Mouse (Mus musculus): ENCODE measurements around the gene Theg. TPM values are rescaled to one million over a fixed set of nuclear protein-coding genes. Genes with fewer than 3 reads are reported as not detected.

The Theg gene
- polyA plus RNA-seq, 1 experiment = 1.9 TPM

DNA sequence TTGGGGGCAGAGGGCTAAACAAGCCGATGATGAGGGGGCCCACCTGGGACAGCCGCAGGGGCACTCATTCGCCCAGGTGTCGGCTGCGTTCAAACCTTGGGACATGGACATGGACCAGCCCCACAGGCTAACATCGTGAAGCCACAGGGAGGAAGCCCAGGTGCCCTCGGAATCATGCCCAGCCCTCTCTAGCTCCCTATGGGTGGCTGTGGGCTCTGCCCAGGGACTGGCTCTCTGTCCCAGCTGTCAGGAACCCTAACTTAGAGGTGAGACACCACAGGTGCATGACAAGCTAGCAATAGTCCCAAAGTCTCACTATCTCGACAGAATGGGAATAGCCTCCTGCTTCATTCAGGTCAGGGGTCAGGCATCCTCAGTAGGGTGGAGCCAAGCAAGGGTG lies 34.6 kb downstream of the Theg start:
- no peak overlapping the region for H3K4me3 ChIP-seq (ENCODE audit: insufficient read depth, low read length)
- H3K27ac ChIP-seq (ENCODE audit: insufficient read depth, low read length) = no peak overlapping the region

DNA sequence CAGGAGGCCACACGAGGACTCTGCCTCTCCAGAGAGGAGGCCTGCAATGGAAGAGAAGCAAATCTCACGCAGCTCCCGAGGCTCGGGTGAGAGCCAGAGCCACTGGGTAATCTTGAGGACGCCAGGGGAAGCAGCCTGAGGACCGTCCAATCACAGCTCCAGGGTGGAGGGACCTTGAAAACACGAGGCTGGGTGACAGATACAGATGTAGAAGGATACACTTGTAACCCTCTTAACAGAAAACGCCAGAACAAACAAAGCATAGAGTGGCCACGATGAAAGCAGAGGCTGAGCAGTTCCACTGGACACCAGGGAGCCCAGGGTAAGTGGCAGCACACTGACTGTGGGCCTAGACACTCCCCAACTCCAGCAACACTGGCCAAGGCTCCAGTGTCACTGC lies 36.8 kb downstream of the Theg start:
- Histone ChIP-seq H3K27ac (ENCODE audit: insufficient read depth, low read length) (no peak overlapping the region), H3K4me1 (ENCODE audit: control insufficient read depth, insufficient read depth, low read length) (peaks cover 5% of the 10 kb centered on the region), H3K4me3 (ENCODE audit: insufficient read depth, low read length) (no peak overlapping the region)
- TF ChIP-seq CTCF (IDR thresholded peaks at IDR 0.05; ENCODE audit: extremely low read depth, insufficient read depth, low read length) = no peak
- TF ChIP-seq POLR2A (IDR thresholded peaks at IDR 0.05; ENCODE audit: extremely low read depth, insufficient read depth, low read length) = no peak

More for the DNA sequence above, 34.6 kb downstream of the Theg start:
- peaks cover 5% of the 10 kb centered on the region for H3K4me1 ChIP-seq (ENCODE audit: control insufficient read depth, insufficient read depth, low read length)
- TF ChIP-seq CTCF (IDR thresholded peaks at IDR 0.05; ENCODE audit: extremely low read depth, insufficient read depth, low read length) (no peak), POLR2A (IDR thresholded peaks at IDR 0.05; ENCODE audit: extremely low read depth, insufficient read depth, low read length) (no peak)

DNA sequence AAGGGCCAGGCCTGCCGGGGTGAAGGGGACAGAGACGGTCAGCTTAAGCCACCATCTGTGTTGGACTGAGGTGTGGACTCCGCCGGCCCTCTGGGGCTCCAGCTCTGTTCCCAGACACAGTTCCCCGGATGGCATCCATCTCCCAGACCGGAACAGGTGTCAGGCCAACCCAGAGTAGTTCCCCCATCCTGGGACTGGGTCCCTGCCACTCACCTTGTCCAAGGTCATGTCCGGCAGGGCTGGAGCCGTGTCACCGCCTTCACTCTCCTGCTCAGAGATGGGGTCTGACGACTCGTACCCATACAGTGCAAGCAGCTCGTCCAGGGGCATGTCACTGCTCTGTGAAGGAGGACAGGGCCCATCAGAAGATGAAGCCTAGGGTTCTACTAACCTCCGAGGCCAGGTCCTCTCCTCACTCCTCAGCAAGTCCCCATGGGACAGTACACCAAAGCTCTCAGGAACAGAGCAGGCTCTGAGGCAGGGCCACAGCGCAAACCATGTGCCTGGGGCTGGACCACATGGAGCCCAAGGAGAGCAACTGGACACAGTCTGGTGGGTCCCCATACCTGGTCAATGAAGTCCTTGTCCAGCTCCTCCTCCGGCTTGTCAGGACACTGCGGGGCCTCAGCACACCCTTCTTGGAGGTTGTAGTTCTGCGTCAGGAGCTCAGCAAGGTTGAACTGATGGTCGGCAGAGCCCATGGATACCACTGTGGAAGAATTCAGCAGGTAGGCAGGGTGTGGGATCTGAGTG lies 38.0 kb downstream of the Theg start:
- TF ChIP-seq POLR2A (IDR thresholded peaks at IDR 0.05; ENCODE audit: extremely low read depth, insufficient read depth, low read length) (no peak), CTCF (IDR thresholded peaks at IDR 0.05; ENCODE audit: extremely low read depth, insufficient read depth, low read length) (no peak)
- peaks cover 5% of the 10 kb centered on the region for H3K4me1 ChIP-seq (ENCODE audit: control insufficient read depth, insufficient read depth, low read length)
- no peak overlapping the region for H3K27ac ChIP-seq (ENCODE audit: insufficient read depth, low read length)
- H3K4me3 ChIP-seq (ENCODE audit: insufficient read depth, low read length) = no peak overlapping the region

DNA sequence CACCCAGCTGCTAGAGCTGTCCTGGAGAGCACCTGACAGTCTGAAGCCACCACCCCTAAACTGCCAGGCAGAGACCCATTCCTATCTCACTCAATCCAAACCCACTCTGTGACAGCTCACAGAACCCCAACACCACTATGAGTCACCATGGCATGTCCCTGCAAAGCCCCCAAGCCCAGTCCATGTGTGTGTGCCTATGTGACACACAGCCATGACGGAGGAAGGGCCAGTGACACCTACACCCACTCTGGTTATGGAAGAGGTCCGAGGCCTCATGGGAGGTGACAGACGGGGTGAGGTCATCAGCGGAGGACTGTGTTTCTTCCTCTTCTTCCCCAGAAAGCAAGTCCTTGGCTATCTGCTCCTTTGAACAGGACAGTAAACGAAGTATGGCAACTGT lies 38.6 kb downstream of the Theg start:
- peaks cover 3% of the 10 kb centered on the region for H3K4me1 ChIP-seq (ENCODE audit: control insufficient read depth, insufficient read depth, low read length)
- H3K4me3 ChIP-seq (ENCODE audit: insufficient read depth, low read length) = no peak overlapping the region
- H3K27ac ChIP-seq (ENCODE audit: insufficient read depth, low read length) = no peak overlapping the region
- TF ChIP-seq POLR2A (IDR thresholded peaks at IDR 0.05; ENCODE audit: extremely low read depth, insufficient read depth, low read length) = no peak
- no peak for TF ChIP-seq CTCF (IDR thresholded peaks at IDR 0.05; ENCODE audit: extremely low read depth, insufficient read depth, low read length)

DNA sequence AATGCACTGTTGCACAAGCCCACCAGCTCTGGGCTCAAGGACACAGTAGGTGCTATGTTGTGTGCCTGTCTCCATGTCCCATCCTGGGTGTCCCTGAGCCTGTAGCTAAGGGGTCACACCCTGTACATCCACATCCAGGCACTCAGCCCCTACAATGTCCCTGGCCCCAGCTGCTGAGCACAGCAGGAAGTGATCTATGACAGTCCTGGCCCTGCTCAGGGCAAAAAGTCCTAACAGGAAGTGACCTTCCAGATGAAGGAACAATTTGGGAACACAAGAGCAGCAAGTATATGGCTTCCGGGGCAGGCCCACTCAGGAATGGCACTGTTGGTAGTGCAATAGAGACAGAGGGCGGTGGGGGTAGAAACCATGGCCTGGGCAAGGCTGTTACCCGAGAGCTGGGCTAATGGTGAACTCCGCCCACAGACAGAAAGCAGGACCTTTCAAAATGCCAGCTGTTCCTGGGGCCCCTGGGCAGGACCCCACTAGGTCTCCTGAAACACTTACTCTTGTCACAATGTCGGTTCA lies 39.9 kb downstream of the Theg start:
- H3K27ac ChIP-seq (ENCODE audit: insufficient read depth, low read length) = no peak overlapping the region
- no peaks in the 10 kb centered on the region for H3K4me1 ChIP-seq (ENCODE audit: control insufficient read depth, insufficient read depth, low read length)
- H3K4me3 ChIP-seq (ENCODE audit: insufficient read depth, low read length) = no peak overlapping the region
- TF ChIP-seq POLR2A (IDR thresholded peaks at IDR 0.05; ENCODE audit: extremely low read depth, insufficient read depth, low read length) = no peak
- TF ChIP-seq CTCF (IDR thresholded peaks at IDR 0.05; ENCODE audit: extremely low read depth, insufficient read depth, low read length) = no peak

DNA sequence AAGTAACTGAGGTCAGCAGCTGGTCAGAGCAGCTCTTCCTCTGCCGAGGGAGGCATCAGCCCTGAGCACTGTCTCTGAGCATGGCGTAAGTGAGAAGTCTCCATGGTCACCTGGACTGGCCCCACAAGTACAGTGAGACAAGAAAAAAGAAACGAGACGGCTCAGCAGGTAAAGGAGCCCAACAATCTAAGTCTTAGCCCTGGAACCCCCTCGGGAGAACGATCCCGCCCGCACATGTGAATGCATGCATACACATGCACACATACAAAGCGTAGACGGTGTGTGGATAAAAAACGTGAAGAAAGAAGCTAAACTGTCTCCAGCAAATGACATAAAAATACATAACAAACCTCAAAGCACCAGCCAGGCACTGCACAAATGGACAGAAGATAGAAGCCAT lies 40.6 kb downstream of the Theg start:
- no peaks in the 10 kb centered on the region for H3K4me1 ChIP-seq (ENCODE audit: control insufficient read depth, insufficient read depth, low read length)
- no peak overlapping the region for H3K27ac ChIP-seq (ENCODE audit: insufficient read depth, low read length)
- no peak overlapping the region for H3K4me3 ChIP-seq (ENCODE audit: insufficient read depth, low read length)
- TF ChIP-seq POLR2A (IDR thresholded peaks at IDR 0.05; ENCODE audit: extremely low read depth, insufficient read depth, low read length) = no peak
- TF ChIP-seq CTCF (IDR thresholded peaks at IDR 0.05; ENCODE audit: extremely low read depth, insufficient read depth, low read length) = no peak

DNA sequence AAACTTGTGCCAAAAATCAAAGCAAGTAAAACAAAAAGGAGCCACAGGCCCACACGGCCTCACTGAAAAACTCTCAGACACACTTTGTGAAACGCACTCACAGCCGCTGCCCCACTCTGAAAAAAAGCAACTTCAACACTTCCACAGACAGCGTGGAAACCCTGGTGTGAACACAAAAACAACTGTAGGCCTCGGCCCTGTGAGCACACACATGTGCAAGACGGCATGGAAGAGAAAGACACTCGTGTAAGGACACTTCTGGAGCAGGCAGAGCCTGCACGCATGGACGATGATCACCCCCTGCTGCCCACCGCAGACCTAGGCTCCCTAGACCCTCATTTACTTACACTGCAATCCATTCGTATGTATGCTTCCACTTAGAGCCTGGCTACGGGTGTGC lies 41.2 kb downstream of the Theg start:
- no peak overlapping the region for H3K4me3 ChIP-seq (ENCODE audit: insufficient read depth, low read length)
- H3K27ac ChIP-seq (ENCODE audit: insufficient read depth, low read length) = no peak overlapping the region
- no peaks in the 10 kb centered on the region for H3K4me1 ChIP-seq (ENCODE audit: control insufficient read depth, insufficient read depth, low read length)
- TF ChIP-seq CTCF (IDR thresholded peaks at IDR 0.05; ENCODE audit: extremely low read depth, insufficient read depth, low read length) (no peak), POLR2A (IDR thresholded peaks at IDR 0.05; ENCODE audit: extremely low read depth, insufficient read depth, low read length) (no peak)

DNA sequence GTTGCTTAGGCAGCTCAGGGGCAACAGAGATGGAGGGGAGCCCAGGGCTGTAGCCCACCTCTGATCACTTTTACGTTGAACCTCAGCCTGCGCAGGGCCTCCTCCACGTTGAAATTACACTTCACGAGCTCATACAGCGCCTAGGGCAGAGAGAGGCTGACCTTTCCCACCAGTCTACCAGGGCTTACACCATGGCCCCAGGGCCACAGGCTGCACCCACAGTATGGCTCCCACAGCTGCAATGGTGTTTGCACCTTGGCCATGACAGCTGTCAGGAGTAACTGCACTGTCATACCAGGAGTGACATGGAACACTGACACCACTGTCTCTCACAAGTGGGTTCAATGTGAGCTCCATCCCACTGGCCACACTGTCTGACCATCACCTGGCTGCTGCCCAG lies 42.5 kb downstream of the Theg start:
- no peaks in the 10 kb centered on the region for H3K4me1 ChIP-seq (ENCODE audit: control insufficient read depth, insufficient read depth, low read length)
- no peak overlapping the region for H3K4me3 ChIP-seq (ENCODE audit: insufficient read depth, low read length)
- no peak overlapping the region for H3K27ac ChIP-seq (ENCODE audit: insufficient read depth, low read length)
- no peak for TF ChIP-seq POLR2A (IDR thresholded peaks at IDR 0.05; ENCODE audit: extremely low read depth, insufficient read depth, low read length)
- TF ChIP-seq CTCF (IDR thresholded peaks at IDR 0.05; ENCODE audit: extremely low read depth, insufficient read depth, low read length) = no peak

DNA sequence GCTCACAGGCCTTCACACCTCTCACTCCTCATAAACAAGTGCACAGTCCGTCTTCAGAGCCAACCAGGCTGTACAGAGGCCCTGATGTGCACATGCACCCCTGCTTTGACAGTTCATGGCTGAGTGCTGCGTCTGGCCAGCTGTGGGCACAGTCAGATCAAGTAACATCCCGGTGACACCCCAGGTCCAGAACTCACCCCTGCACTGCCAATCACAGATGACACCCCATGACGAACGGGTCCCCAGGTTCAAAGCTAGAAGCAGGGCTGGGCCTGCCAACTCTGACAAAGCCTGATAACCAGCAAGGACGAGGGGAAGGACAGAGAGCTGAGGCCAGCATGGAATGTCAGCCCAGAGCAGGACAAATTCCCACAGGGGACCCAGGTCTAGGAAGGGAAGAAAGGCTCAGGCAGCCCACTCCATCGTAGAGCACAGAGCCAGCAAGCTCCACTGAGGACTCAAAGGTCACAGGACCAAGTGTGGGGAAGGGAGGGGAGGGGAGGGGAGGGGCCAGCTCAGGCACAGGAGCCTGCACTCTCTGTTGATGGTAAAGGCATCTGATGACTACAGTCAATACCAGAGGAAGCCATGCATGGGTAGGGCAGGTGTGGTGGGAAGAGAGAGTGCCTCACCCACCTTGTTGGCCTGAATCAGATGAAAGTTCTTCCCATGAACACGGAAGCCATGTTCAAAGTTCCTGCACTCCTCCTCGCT lies 43.1 kb downstream of the Theg start:
- Histone ChIP-seq H3K4me3 (ENCODE audit: insufficient read depth, low read length) (no peak overlapping the region), H3K27ac (ENCODE audit: insufficient read depth, low read length) (no peak overlapping the region), H3K4me1 (ENCODE audit: control insufficient read depth, insufficient read depth, low read length) (no peaks in the 10 kb centered on the region)
- TF ChIP-seq POLR2A (IDR thresholded peaks at IDR 0.05; ENCODE audit: extremely low read depth, insufficient read depth, low read length) (no peak), CTCF (IDR thresholded peaks at IDR 0.05; ENCODE audit: extremely low read depth, insufficient read depth, low read length) (no peak)

DNA sequence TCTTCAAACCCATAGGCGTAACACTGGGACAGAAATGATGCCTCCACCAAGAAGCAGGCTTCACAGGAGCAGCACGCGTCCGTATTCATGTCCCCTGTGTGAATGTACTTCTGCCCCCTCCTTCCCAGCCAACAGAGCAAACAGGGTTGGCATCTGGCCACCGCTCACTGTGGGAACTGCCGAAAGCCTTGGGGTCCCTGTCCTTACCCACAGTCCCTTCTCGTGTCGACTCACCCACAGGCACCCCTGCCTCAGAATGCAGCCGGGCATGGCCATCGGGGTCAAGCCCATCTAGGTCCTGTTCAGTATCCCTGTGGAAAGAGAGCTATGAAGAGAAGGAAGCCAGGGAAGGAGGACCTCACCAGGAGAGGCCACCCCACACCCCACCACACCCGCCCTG lies 45.0 kb downstream of the Theg start:
- Histone ChIP-seq H3K4me1 (ENCODE audit: control insufficient read depth, insufficient read depth, low read length) (peaks cover 1% of the 10 kb centered on the region; the same call in 1 of the 2 replicates), H3K4me3 (ENCODE audit: insufficient read depth, low read length) (no peak overlapping the region), H3K27ac (ENCODE audit: insufficient read depth, low read length) (no peak overlapping the region)
- TF ChIP-seq POLR2A (IDR thresholded peaks at IDR 0.05; ENCODE audit: extremely low read depth, insufficient read depth, low read length) (no peak), CTCF (IDR thresholded peaks at IDR 0.05; ENCODE audit: extremely low read depth, insufficient read depth, low read length) (no peak)
